Comparison of ENCODE assay signal across 9 mouse cellular contexts in genomic region chr11:117557474-117558381, GRCm38 (mm10).
DNase-seq lines count a peak whose midpoint lies in the region; ATAC-seq and TF ChIP-seq lines count a peak whose summit lies in the region.
"Had no signal": no experiment of that assay in that cellular context is flagged by ENCODE, and none has a peak within 500 bp of the region (broad histone marks: within the 10 kb centered on the region; RNA-seq: fewer than 3 reads in every experiment).

No protein-coding gene starts in this region.

- H3K36me3 ChIP-seq in kidney, postnatal 0 days (ENCODE audit: insufficient read depth, low read length): no peaks in the 10 kb centered on the region
- H3K36me3 ChIP-seq in forebrain, embryonic 14.5 days (ENCODE audit: control insufficient read depth, insufficient read depth, low read length): no peaks in the 10 kb centered on the region
- H3K36me3 ChIP-seq in hindbrain, embryonic 11.5 days (ENCODE audit: control insufficient read depth, insufficient read depth, low read length): no peaks in the 10 kb centered on the region

- H3K9ac ChIP-seq in kidney, postnatal 0 days (ENCODE audit: low read depth, low read length): no peak overlapping the region
- H3K9ac ChIP-seq in forebrain, embryonic 14.5 days (ENCODE audit: low read length): no peak overlapping the region
- H3K9ac ChIP-seq in hindbrain, embryonic 11.5 days (ENCODE audit: low read depth, low read length): no peak overlapping the region
- H3K9ac ChIP-seq: liver, embryonic 14.5 days had no signal

- no peak for ATAC-seq in kidney, postnatal 0 days (replicated peaks; ENCODE audit: low FRiP score, low read depth)
- ATAC-seq in forebrain, embryonic 14.5 days: no peak
- ATAC-seq in hindbrain, embryonic 11.5 days (ENCODE audit: low FRiP score): no peak

- TF ChIP-seq CTCF in kidney, postnatal 0 days (IDR thresholded peaks at IDR 0.05; ENCODE audit: low read depth): no peak

- no peaks in the 10 kb centered on the region for H3K27me3 ChIP-seq in kidney, postnatal 0 days (ENCODE audit: insufficient read depth, low read length)
- H3K27me3 ChIP-seq in forebrain, embryonic 14.5 days (replicated peaks; ENCODE audit: control insufficient read depth, insufficient read depth, low read length): no peaks in the 10 kb centered on the region
- H3K27me3 ChIP-seq in hindbrain, embryonic 11.5 days (ENCODE audit: control insufficient read depth, insufficient read depth, low read length): no peaks in the 10 kb centered on the region

- H3K4me3 ChIP-seq in kidney, postnatal 0 days (replicated peaks; ENCODE audit: low read depth, low read length): no peak overlapping the region
- H3K4me3 ChIP-seq in forebrain, embryonic 14.5 days (ENCODE audit: low read depth, low read length): no peak overlapping the region
- no peak overlapping the region for H3K4me3 ChIP-seq in hindbrain, embryonic 11.5 days (ENCODE audit: low read depth, low read length)

- peak overlapping the region; percentile 61; the same call in 1 of the 2 replicates for H3K27ac ChIP-seq in kidney, postnatal 0 days
- H3K27ac ChIP-seq in forebrain, embryonic 14.5 days (ENCODE audit: low read depth, low read length): no peak overlapping the region
- H3K27ac ChIP-seq in hindbrain, embryonic 11.5 days (ENCODE audit: low read depth, low read length): no peak overlapping the region
- H3K27ac ChIP-seq: liver, embryonic 14.5 days had no signal

- H3K4me1 ChIP-seq in kidney, postnatal 0 days (replicated peaks; ENCODE audit: insufficient read depth, low read length): no peaks in the 10 kb centered on the region
- no peaks in the 10 kb centered on the region for H3K4me1 ChIP-seq in forebrain, embryonic 14.5 days (ENCODE audit: control insufficient read depth, insufficient read depth, low read length)
- H3K4me1 ChIP-seq in hindbrain, embryonic 11.5 days (replicated peaks; ENCODE audit: control insufficient read depth, insufficient read depth, low read length): no peaks in the 10 kb centered on the region

- H3K4me2 ChIP-seq in kidney, postnatal 0 days (ENCODE audit: low read length): no peak overlapping the region
- no peak overlapping the region for H3K4me2 ChIP-seq in forebrain, embryonic 14.5 days (ENCODE audit: low read length)
- H3K4me2 ChIP-seq in hindbrain, embryonic 11.5 days (replicated peaks; ENCODE audit: low read depth, low read length): no peak overlapping the region

- H3K9me3 ChIP-seq in kidney, postnatal 0 days (replicated peaks; ENCODE audit: low read length): no peaks in the 10 kb centered on the region
- H3K9me3 ChIP-seq in forebrain, embryonic 14.5 days (replicated peaks; ENCODE audit: control insufficient read depth, low read length): no peaks in the 10 kb centered on the region
- no peaks in the 10 kb centered on the region for H3K9me3 ChIP-seq in hindbrain, embryonic 11.5 days (ENCODE audit: control insufficient read depth, low read length)

- WGBS in kidney, postnatal 0 days: 63% methylated on average over 16 of the region's 16 CpGs
- 84% methylated on average over 16 of the region's 16 CpGs for WGBS in forebrain, embryonic 14.5 days
- WGBS in hindbrain, embryonic 11.5 days: 85% methylated on average over 16 of the region's 16 CpGs

- DNase-seq in 3T3-L1 (ENCODE audit: low read depth, low spot score): peak; percentile 70
- peak; percentile 61 for DNase-seq in brain, adult 2 months (ENCODE audit: low read depth, low spot score)
- DNase-seq in heart, adult 11 months: peak; percentile 99
- peak; percentile 55 for DNase-seq in kidney, postnatal 0 days (ENCODE audit: low spot score)
- no peak for DNase-seq in forebrain, embryonic 14.5 days (ENCODE audit: low spot score)
- no peak for DNase-seq in hindbrain, embryonic 11.5 days (ENCODE audit: low spot score)
- DNase-seq in layer of hippocampus, adult 11-12 months (ENCODE audit: low spot score): no peak
- no peak for DNase-seq in layer of hippocampus, postnatal 14 days (ENCODE audit: low spot score in 2 of 2)

Comparison
In these comparisons a context has a peak if more than half of its experiments do, and no peak if none do; other contexts are left out.
1. DNase-seq: peak in 3T3-L1 (single experiment), brain, adult 2 months (single experiment), heart, adult 11 months (single experiment) and kidney, postnatal 0 days (single experiment); none in forebrain, embryonic 14.5 days (single experiment), hindbrain, embryonic 11.5 days (single experiment), layer of hippocampus, adult 11-12 months (single experiment) and layer of hippocampus, postnatal 14 days (0 of 2).